9 mouse cellular contexts compared by ENCODE assay signal in the genomic region with DNA sequence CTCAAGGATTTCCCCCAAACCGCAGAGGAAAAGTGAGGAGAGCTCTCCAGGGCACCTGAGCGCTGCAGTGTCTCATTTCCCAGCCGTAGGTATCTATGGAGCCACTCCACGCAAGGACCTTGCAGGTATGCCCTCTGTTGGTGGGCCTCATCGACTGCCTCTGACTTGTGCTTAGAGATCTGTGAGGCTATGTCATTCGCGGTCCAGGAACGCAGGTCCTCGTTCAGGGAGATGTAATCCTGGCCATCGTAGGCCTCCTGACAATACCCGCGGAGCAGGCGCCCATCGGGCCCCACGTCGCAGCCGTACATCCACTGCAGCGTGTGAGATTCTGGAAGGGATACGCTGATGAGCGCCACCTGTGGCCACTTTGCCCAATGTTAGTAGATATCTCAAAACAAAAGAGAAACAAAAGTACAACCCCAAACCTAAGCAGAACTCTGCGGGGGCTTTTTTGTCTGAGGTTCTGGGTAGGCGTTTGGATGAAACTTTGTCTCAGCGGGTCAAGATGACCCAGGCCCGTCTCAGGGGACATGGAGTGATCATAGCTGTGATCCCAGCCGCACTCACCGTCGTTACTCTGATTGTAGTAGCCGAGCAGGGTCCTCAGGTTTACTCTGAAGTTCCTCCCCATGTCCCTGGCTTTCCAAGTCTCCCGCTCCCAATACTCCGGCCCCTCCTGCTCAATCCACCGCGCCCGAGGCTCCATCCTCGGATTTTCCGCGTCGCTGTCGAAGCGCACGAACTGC. TPM values are rescaled to one million over a fixed set of nuclear protein-coding genes. Genes with fewer than 3 reads are reported as not detected.
DNase-seq lines count a peak whose midpoint lies in the region; ATAC-seq and TF ChIP-seq lines count a peak whose summit lies in the region.
"Not testable (repeated sequence)": the region's sequence is repeated elsewhere in the genome, so short reads cannot be mapped to it uniquely, and the experiment has no call there.
"Had no signal": no experiment of that assay in that cellular context is flagged by ENCODE, and none has a peak within 500 bp of the region (broad histone marks: within the 10 kb centered on the region; RNA-seq: fewer than 3 reads in every experiment).

No protein-coding gene starts in this region.

- 3% methylated on average over 40 of the region's 40 CpGs for WGBS in heart, postnatal 0 days
- 2% methylated on average over 40 of the region's 40 CpGs for WGBS in kidney, embryonic 16.5 days
- WGBS in liver, embryonic 12.5 days (ENCODE audit: insufficient replicate concordance) = 3% methylated on average over 40 of the region's 40 CpGs
- under 1% methylated on average over 40 of the region's 40 CpGs for WGBS in midbrain, embryonic 15.5 days

- peak overlapping the region; percentile 70 for H3K9ac ChIP-seq in heart, postnatal 0 days (replicated peaks; ENCODE audit: low read depth, low read length)
- H3K9ac ChIP-seq in kidney, embryonic 16.5 days (replicated peaks; ENCODE audit: low read length) = peak overlapping the region; percentile 55
- peak overlapping the region; percentile 75 for H3K9ac ChIP-seq in liver, embryonic 12.5 days
- peak overlapping the region; percentile 49 for H3K9ac ChIP-seq in midbrain, embryonic 15.5 days

- H3K79me2 ChIP-seq in C2C12 (ENCODE audit: control insufficient read depth, insufficient read depth) = peaks cover 68% of the 10 kb centered on the region

- not testable (repeated sequence) for H3K9me3 ChIP-seq in erythroblast, embryonic 14.5 days (ENCODE audit: control insufficient read depth, low read length); heart, postnatal 0 days (replicated peaks; ENCODE audit: control insufficient read depth, low read length); kidney, embryonic 16.5 days (ENCODE audit: low read length); liver, embryonic 12.5 days (replicated peaks); midbrain, embryonic 15.5 days

- peak overlapping the region; percentile 48 for H3K27ac ChIP-seq in heart, postnatal 0 days (ENCODE audit: low read depth)
- not testable (repeated sequence) for H3K27ac ChIP-seq in kidney, embryonic 16.5 days (ENCODE audit: low read length); midbrain, embryonic 15.5 days
- H3K27ac ChIP-seq in liver, embryonic 12.5 days = peak overlapping the region; percentile 64; the same call in 1 of the 2 replicates

- TF ChIP-seq EP300 in heart, postnatal 0 days (IDR thresholded peaks at IDR 0.05; ENCODE audit: low read depth) = not testable (repeated sequence)

- peaks cover 34% of the 10 kb centered on the region for H3K4me1 ChIP-seq in erythroblast, embryonic 14.5 days (ENCODE audit: control insufficient read depth)
- H3K4me1 ChIP-seq in heart, postnatal 0 days (ENCODE audit: control insufficient read depth, insufficient read depth); kidney, embryonic 16.5 days (ENCODE audit: insufficient read depth, low read length): not testable (repeated sequence)
- peaks cover 33% of the 10 kb centered on the region for H3K4me1 ChIP-seq in liver, embryonic 12.5 days
- H3K4me1 ChIP-seq in midbrain, embryonic 15.5 days = peaks cover 12% of the 10 kb centered on the region

- H3K36me3 ChIP-seq in C2C12 (ENCODE audit: control insufficient read depth, insufficient read depth); heart, postnatal 0 days (replicated peaks; ENCODE audit: control insufficient read depth, insufficient read depth, low read length); kidney, embryonic 16.5 days (ENCODE audit: insufficient read depth, low read length); liver, embryonic 12.5 days; midbrain, embryonic 15.5 days (replicated peaks): not testable (repeated sequence)
- peaks cover 15% of the 10 kb centered on the region for H3K36me3 ChIP-seq in erythroblast, embryonic 14.5 days (ENCODE audit: control insufficient read depth)

- DNase-seq in brain, embryonic 14.5 days (ENCODE audit: low read depth) = peak; percentile 54
- DNase-seq in heart, postnatal 0 days (ENCODE audit: low spot score) = not testable (repeated sequence)
- peak; percentile 74 to 80 for DNase-seq in spleen, postnatal 10 days (ENCODE audit: low spot score in 2 of 2)

- H3K27me3 ChIP-seq in C2C12 (ENCODE audit: control insufficient read depth, insufficient read depth, insufficient read length); erythroblast, embryonic 14.5 days (ENCODE audit: control insufficient read depth); heart, postnatal 0 days (ENCODE audit: control insufficient read depth, insufficient read depth, low read length); kidney, embryonic 16.5 days (ENCODE audit: insufficient read depth, low read length); liver, embryonic 12.5 days (replicated peaks); midbrain, embryonic 15.5 days (replicated peaks): not testable (repeated sequence)

- peaks cover 24% of the 10 kb centered on the region for H3K79me3 ChIP-seq in C2C12 (ENCODE audit: low read depth)

- H3ac ChIP-seq in C2C12 (ENCODE audit: control insufficient read depth, insufficient read length, low read depth) = peak overlapping the region; percentile 4

- H3K4me3 ChIP-seq in C2C12 (ENCODE audit: insufficient read depth, poor library complexity, severe bottlenecking) = peak overlapping the region; percentile 26
- H3K4me3 ChIP-seq in erythroblast, embryonic 14.5 days (replicated peaks) = peak overlapping the region; percentile 58
- H3K4me3 ChIP-seq in heart, postnatal 0 days (ENCODE audit: low read depth, low read length) = peak overlapping the region; percentile 64
- H3K4me3 ChIP-seq in kidney, embryonic 16.5 days (ENCODE audit: low read length) = peak overlapping the region; percentile 54
- peak overlapping the region; percentile 70 for H3K4me3 ChIP-seq in liver, embryonic 12.5 days
- H3K4me3 ChIP-seq in midbrain, embryonic 15.5 days = peak overlapping the region; percentile 43

- TF ChIP-seq CTCF in C2C12 (IDR thresholded peaks at IDR 0.05; ENCODE audit: control insufficient read depth, insufficient read depth, insufficient read length) = peak; percentile 4
- TF ChIP-seq CTCF in brain, embryonic 14.5 days (IDR thresholded peaks at IDR 0.05; ENCODE audit: borderline replicate concordance, extremely low read depth, insufficient read depth, insufficient read length) = peak; percentile 12; the same call in 1 of the 2 replicates
- TF ChIP-seq CTCF in heart, postnatal 0 days (IDR thresholded peaks at IDR 0.05; ENCODE audit: low read depth) = peak; percentile 28

- ATAC-seq in heart, postnatal 0 days (ENCODE audit: insufficient read depth, low read depth) = peak; percentile 37
- peak; percentile 70 for ATAC-seq in kidney, embryonic 16.5 days (ENCODE audit: low FRiP score, low TSS enrichment)
- ATAC-seq in liver, embryonic 12.5 days = peak; percentile 48
- ATAC-seq in midbrain, embryonic 15.5 days (replicated peaks) = peak; percentile 77

- H3K4me2 ChIP-seq in heart, postnatal 0 days (ENCODE audit: low read depth, low read length) = peak overlapping the region; percentile 88
- peak overlapping the region; percentile 87 for H3K4me2 ChIP-seq in kidney, embryonic 16.5 days (replicated peaks; ENCODE audit: low read depth, low read length)
- H3K4me2 ChIP-seq in liver, embryonic 12.5 days = peak overlapping the region; percentile 93
- peak overlapping the region; percentile 86 for H3K4me2 ChIP-seq in midbrain, embryonic 15.5 days

- not testable (repeated sequence) for TF ChIP-seq POLR2A in brain, embryonic 14.5 days (IDR thresholded peaks at IDR 0.05; ENCODE audit: borderline replicate concordance, extremely low read depth, insufficient read depth, insufficient read length, poor library complexity, severe bottlenecking)

RNA-seq across cellular contexts. Expression of gene H2-T23, which starts 0.9 kb away (rescaled TPM):
- 7.0 TPM for polyA plus RNA-seq in C2C12 (2012; fragmentation: generic; extraction: Trizol)
- 5.4 and 9.9 TPM in 2 replicates for polyA plus RNA-seq in brain, embryonic 14.5 days (2012; rRNA removed)
- 3.7 and 5.0 TPM in 2 replicates for polyA plus RNA-seq in erythroblast, embryonic 14.5 days (2012)
- total RNA-seq in heart, postnatal 0 days (2014; rRNA removed; ENCODE audit: low replicate concordance) = 19.2 and 34.8 TPM in 2 replicates
- polyA plus RNA-seq in heart, postnatal 0 days (2015; fragmentation: Nextera tagmentation; extraction: Ambion mirVana) = 10.3 and 10.8 TPM in 2 replicates
- polyA plus RNA-seq in kidney, embryonic 16.5 days (2015; fragmentation: Nextera tagmentation; extraction: Ambion mirVana) = 4.5 and 5.9 TPM in 2 replicates
- 19.5 and 20.5 TPM in 2 replicates for polyA plus RNA-seq in liver, embryonic 12.5 days (2016; fragmentation: Nextera tagmentation; extraction: Ambion mirVana)
- polyA plus RNA-seq in midbrain, embryonic 15.5 days (2015; fragmentation: Nextera tagmentation; extraction: Ambion mirVana) = 5.5 and 6.6 TPM in 2 replicates

RNA-seq across cellular contexts. Expression of gene H2-T22, which starts 10.8 kb away (rescaled TPM):
- 21.7 TPM for polyA plus RNA-seq in C2C12 (2012; fragmentation: generic; extraction: Trizol)
- polyA plus RNA-seq in brain, embryonic 14.5 days (2012; rRNA removed) = 6.5 and 8.0 TPM in 2 replicates
- 0.12 and 0.14 TPM in 2 replicates for polyA plus RNA-seq in erythroblast, embryonic 14.5 days (2012)
- total RNA-seq in heart, postnatal 0 days (2014; rRNA removed; ENCODE audit: low replicate concordance) = 17.4 and 19.6 TPM in 2 replicates
- 8.2 and 8.4 TPM in 2 replicates for polyA plus RNA-seq in heart, postnatal 0 days (2015; fragmentation: Nextera tagmentation; extraction: Ambion mirVana)
- polyA plus RNA-seq in kidney, embryonic 16.5 days (2015; fragmentation: Nextera tagmentation; extraction: Ambion mirVana) = 13.9 and 16.0 TPM in 2 replicates
- polyA plus RNA-seq in liver, embryonic 12.5 days (2016; fragmentation: Nextera tagmentation; extraction: Ambion mirVana) = 7.5 and 8.4 TPM in 2 replicates
- polyA plus RNA-seq in midbrain, embryonic 15.5 days (2015; fragmentation: Nextera tagmentation; extraction: Ambion mirVana) = 6.0 and 7.2 TPM in 2 replicates

RNA-seq across cellular contexts. Expression of gene Gm6034, which starts 11.0 kb away (rescaled TPM):
- polyA plus RNA-seq in C2C12 (2012; fragmentation: generic; extraction: Trizol) = not detected
- not detected in 2 replicates for polyA plus RNA-seq in brain, embryonic 14.5 days (2012; rRNA removed)
- not detected in 2 replicates for polyA plus RNA-seq in erythroblast, embryonic 14.5 days (2012)
- total RNA-seq in heart, postnatal 0 days (2014; rRNA removed; ENCODE audit: low replicate concordance) = not detected in 2 replicates
- polyA plus RNA-seq in heart, postnatal 0 days (2015; fragmentation: Nextera tagmentation; extraction: Ambion mirVana) = not detected in 2 replicates
- 0.10 TPM in 1 of 2 replicates, not detected in the other for polyA plus RNA-seq in kidney, embryonic 16.5 days (2015; fragmentation: Nextera tagmentation; extraction: Ambion mirVana)
- not detected in 2 replicates for polyA plus RNA-seq in liver, embryonic 12.5 days (2016; fragmentation: Nextera tagmentation; extraction: Ambion mirVana)
- polyA plus RNA-seq in midbrain, embryonic 15.5 days (2015; fragmentation: Nextera tagmentation; extraction: Ambion mirVana) = not detected in 2 replicates
- total RNA-seq: gastrocnemius, postnatal 14 days had no signal

RNA-seq across cellular contexts. Expression of gene H2-T24, which starts 11.4 kb away (rescaled TPM):
- 0.16 TPM for polyA plus RNA-seq in C2C12 (2012; fragmentation: generic; extraction: Trizol)
- polyA plus RNA-seq in brain, embryonic 14.5 days (2012; rRNA removed) = 0.08 and 0.19 TPM in 2 replicates
- 0.91 and 0.98 TPM in 2 replicates for polyA plus RNA-seq in erythroblast, embryonic 14.5 days (2012)
- 6.2 TPM in 1 of 2 replicates, not detected in the other for total RNA-seq in heart, postnatal 0 days (2014; rRNA removed; ENCODE audit: low replicate concordance)
- 1.8 TPM in 2 replicates for polyA plus RNA-seq in heart, postnatal 0 days (2015; fragmentation: Nextera tagmentation; extraction: Ambion mirVana)
- 2.2 and 3.1 TPM in 2 replicates for polyA plus RNA-seq in kidney, embryonic 16.5 days (2015; fragmentation: Nextera tagmentation; extraction: Ambion mirVana)
- polyA plus RNA-seq in liver, embryonic 12.5 days (2016; fragmentation: Nextera tagmentation; extraction: Ambion mirVana) = 4.6 and 5.7 TPM in 2 replicates
- 8.4 and 10.0 TPM in 2 replicates for polyA plus RNA-seq in midbrain, embryonic 15.5 days (2015; fragmentation: Nextera tagmentation; extraction: Ambion mirVana)

RNA-seq across cellular contexts. Expression of gene Gm11127, which starts 26.4 kb away (rescaled TPM):
- 0.18 TPM for polyA plus RNA-seq in C2C12 (2012; fragmentation: generic; extraction: Trizol)
- polyA plus RNA-seq in brain, embryonic 14.5 days (2012; rRNA removed) = 0.06 TPM in 1 of 2 replicates, not detected in the other
- polyA plus RNA-seq in erythroblast, embryonic 14.5 days (2012) = 0.07 TPM in 1 of 2 replicates, not detected in the other
- total RNA-seq in heart, postnatal 0 days (2014; rRNA removed; ENCODE audit: low replicate concordance) = not detected in 2 replicates
- not detected in 2 replicates for polyA plus RNA-seq in heart, postnatal 0 days (2015; fragmentation: Nextera tagmentation; extraction: Ambion mirVana)
- polyA plus RNA-seq in kidney, embryonic 16.5 days (2015; fragmentation: Nextera tagmentation; extraction: Ambion mirVana) = not detected in 2 replicates
- polyA plus RNA-seq in liver, embryonic 12.5 days (2016; fragmentation: Nextera tagmentation; extraction: Ambion mirVana) = not detected in 2 replicates
- polyA plus RNA-seq in midbrain, embryonic 15.5 days (2015; fragmentation: Nextera tagmentation; extraction: Ambion mirVana) = not detected in 2 replicates
